Mouse (Mus musculus) testis, postnatal 14 days (tissue): ENCODE results near the gene Gm20388.

Experiments
- DNase-seq: peaks from one replicate; pipeline ENCODE4 v3.0.0; 2021; ENCODE audit warnings: low spot score

The Gm20388 gene

DNA sequence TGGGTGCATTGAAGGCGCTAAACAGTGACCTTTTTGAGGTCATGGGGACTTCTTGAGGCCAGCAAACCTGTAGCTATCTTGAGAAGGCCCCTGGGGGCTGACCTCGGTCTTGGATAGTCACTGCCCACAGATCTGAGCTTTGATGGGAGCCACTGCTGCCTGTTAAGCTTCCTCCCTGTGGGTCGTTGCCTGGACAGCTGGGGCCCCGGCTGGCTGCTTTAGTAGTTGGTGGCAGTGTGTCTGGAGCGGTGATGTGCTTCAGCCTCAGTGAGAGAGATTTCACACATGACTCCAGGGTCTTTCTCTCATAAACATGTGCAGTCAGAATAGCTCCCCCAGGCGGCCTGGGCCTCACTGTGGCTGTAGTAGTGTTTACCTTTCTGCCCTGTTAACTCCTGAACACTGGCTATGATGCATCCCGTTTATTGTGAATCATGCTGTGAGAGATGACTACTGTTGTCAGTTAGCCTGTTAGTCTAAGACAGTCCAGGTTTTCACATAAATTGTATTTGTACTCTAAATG is 2100.5 kb downstream of the Gm20388 start:
- DNase-seq = no peak

DNA sequence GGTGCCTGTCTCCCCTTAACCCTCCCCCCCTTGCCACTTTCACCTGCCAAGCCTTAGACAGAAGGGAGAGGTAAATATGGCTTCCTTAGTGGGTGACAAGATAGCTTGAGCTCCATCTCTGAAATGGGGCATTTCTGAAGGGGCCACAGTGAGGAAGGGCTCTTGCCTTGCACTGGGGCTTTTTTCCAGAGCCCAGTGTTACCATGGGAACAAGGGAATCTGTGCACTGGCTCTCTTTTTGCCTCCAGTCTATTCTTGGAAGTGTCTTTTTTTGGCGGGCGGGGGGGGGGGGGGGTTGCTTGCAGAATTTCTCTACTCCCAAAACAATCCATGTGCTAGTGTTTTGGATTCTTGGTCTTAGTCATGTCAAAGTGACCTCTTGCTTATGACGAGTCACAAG is 2104.0 kb downstream of the Gm20388 start:
- no peak for DNase-seq

DNA sequence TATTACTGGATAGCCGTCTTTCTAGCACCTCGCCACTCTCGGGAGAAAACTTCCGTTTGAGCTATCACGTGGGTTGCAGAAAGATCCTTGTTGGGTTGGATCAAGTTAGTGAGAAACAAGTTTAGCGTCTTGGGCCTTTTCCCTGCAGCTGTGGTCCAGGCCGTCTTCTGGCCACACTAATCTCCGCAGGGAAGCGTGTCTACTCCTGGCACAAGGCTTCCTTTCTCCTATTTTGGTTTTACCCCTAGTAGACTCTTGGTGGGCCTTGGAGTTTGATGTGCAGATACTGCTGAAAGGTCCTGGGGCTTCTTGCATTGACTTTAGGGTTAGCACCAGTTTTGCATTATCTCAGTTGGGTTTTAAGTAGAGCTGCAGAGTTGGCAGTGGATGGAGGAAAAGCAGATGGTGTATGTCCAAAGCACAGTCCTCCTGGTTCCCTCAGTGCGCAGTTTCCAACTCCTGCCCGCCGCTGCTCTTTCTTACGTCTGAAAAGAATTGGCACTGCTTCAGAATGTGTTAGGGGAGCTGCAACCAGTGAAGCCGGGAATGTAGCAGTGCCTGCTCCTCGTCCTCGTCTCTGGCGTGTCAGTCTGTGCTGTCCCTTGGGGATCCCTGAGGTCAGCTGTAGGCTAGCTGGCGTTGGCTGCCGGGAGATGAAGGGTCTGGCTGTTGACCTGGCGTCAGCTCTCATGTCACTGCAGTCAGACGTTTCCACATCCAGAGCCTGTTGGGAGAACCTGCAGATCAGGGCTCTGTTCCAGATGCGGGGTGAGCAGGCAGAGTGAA is 2107.6 kb downstream of the Gm20388 start:
- no peak for DNase-seq

DNA sequence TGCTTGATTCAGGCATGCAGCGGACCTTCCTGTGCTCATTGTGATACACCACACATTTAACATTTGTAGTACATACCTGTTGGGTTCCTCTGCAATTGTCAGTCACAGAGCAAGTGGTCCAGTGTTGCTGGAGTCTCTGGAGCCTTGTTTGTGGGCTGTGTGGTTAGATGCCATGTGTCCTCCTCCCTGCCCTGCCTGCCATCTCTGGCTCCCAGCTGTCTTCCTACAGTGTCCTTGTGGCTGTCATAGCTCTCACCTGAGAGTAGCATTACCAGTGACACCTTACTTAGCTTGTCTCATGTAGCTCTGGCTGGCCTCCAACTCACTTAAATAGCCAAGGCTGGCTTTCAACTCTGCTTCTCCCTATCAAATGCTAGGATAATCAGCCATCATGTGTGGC is 2108.5 kb downstream of the Gm20388 start:
- no peak for DNase-seq

DNA sequence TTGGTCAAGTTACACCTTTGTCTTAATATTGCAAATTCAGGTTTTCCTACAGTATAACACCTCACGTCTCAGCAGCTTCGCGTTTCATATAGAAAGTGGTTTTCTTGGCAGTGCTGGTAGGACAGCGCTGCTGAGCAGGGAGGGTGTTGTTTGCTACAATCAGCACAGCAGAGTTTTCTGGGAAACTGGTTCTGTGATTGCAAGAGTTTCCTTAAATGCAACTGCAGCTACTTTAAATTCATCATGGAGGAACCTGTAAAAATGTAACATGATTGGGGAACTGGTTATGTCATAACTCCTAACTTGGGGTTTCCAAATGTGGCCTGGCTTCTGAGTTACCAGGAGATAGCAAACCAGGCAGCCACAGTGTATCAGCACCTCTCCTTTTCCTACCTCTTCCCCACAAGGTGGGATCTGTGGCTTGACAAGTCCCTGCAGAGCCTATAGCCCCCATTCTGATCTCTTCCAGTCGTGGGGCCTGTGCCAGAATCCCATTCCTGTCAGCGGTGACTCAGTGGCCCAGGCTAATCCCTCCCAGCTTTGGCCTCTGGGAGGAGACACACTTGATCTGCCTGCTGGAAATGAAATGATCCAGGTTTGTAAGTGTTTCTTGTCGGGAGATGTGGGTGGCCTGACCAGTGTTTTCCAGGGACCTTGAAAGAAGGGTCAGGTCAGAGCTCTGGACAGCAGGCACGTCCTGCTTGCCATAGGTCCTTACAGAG is 2109.6 kb downstream of the Gm20388 start:
- DNase-seq = no peak

DNA sequence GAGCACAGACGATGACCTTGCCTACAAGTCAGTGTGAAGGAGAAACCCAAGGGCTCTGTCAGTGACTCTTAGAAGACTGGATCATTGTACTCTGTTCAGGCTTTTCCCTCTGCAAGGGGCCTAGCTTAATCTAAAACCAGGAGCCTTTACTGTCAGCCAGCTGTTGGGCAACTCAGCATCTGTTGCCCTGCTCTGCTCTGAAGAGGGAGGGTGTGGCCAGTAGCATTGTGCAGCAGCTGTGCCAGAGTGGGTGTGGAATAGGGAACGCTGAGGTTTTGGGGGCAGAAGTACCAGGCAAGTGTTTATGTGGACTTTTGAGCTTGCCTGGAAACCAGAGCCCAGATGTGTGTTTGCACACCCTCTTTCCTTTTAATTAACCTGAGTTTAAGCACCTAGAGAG is 2111.1 kb downstream of the Gm20388 start:
- no peak for DNase-seq

DNA sequence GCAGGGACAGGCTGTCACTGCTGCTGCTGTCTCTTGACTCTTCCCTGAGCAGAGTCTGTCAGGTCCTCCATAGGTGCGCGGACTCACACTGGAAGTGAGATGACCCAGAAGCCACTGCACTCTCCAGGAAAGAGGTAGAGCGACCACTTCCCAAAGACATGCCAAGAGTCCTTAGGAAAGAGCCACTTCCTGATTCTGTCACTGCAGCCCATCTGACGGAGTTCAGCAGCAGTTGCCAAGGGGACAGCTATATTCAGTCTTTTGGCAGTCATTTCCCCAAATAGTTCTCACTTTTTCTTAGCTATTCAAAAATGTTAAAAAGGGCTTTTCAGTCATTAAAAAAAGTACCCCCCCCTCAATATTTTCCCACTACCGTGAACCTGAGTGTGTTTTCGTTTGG is 2111.6 kb downstream of the Gm20388 start:
- DNase-seq = no peak

DNA sequence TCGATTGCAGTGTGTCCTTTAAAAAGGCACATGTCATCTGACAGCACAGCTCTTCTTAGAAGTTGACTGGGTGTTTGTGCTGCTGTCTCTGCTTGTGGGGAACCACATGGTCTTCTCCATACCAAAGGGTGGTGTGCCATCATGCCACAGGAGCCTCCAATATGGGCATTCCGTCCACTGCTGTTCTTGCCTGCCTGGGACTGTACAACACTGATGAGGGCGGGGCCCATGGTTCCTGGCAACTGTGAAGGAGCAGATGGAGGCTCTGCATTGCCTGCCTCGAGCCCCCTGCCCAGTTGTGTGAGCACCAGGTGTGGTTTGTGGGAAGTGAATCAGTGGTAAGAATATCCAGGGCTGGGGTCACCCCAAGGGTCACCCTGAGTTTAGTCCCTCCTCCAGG is 2112.1 kb downstream of the Gm20388 start:
- DNase-seq = no peak

DNA sequence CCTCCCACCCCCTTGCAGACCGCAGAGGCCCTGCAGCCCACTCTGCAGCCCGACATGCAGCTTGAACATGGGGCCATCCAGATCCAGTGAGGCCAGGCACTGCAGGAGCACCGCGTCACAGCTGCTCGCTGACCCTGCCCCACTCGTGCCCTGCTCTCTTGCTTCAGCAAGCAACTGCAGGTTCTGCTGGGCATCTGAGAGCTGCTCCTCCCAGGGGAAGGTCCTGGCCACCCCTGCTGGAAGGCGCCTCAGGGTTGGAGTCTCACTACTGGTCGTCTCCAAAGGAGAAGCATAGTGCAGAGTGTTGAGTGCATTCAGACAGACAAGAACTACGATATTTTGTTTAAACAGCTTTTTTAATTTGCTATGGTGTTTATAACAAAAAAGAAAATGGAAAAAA is 2114.9 kb downstream of the Gm20388 start:
- DNase-seq = no peak

DNA sequence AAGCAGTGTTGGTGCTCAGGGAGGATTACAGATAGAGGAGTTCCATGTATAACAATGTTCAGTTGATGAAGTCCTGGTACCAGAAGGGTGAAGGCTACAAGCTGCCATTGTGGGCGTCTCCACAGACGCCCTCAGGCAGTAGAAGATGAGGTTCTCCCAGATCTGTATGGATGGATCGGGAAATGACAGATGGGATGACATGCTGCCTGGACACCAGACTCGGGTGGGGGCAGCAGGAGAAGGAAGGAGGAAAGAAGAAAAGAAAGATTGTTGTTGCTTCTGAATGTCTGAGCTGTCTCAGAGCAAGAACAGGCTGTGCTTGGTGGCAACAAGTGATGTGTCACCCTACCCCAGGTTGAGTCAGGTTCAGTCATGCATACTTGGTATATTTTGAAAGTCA is 2117.5 kb downstream of the Gm20388 start:
- DNase-seq = no peak

DNA sequence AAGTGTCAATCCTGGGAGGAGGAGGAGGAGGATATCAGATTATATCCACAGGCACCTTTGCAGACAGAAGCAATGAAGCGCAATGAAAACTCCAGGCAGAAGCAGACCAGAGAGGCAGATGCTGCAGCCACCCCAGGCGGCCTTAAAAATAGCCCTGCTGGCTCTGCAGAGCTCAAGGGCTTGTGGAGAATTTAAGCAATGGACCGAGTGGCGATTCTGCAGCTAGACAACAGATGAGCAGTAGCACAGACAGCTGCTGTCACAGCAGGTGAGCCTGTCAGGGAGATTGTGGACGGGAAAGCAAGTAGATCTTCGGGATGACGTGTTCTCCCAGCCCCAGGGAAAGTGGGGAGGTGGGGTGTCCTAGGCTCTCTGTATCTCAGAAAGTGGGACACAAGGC is 2120.3 kb downstream of the Gm20388 start:
- no peak for DNase-seq

DNA sequence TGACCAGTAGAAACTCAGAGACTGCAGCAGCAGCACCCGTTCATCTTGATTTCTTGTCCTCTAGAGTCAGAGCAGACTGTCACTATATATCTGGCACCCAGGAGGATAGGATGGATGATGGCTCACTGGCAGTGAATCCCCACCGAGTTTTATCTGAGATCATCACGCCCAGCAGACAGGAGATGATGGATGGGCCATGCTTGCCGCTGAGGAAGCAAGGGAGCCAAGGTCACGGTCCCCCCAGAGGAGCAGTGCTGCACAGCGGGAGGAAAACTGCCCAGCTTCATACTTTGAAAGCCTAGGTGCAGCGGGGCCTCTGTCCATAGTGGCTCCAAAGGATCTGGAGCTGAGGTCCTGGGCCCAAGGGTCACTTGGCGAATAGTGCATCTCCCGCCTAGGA is 2122.1 kb downstream of the Gm20388 start:
- DNase-seq = no peak

DNA sequence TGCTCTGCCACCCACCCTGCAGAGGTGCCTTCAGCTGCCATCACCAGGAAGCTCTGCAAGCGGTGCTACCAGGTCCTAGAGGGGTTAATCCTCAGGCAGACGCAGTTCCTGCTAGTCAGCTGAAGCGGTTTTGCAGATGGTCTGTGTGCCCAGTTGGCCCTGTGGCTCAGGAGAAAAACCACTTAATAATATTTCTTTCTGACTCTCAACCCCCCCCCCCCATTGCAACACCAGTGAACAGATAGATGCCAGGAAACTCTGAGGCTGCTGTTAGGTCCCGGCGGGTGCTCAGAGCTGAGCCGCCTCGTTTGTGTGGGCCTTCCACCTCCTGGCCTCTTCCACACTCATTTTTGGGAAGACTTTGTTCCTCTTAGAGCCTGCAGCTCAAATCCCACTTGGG is 2124.9 kb downstream of the Gm20388 start:
- DNase-seq = no peak

DNA sequence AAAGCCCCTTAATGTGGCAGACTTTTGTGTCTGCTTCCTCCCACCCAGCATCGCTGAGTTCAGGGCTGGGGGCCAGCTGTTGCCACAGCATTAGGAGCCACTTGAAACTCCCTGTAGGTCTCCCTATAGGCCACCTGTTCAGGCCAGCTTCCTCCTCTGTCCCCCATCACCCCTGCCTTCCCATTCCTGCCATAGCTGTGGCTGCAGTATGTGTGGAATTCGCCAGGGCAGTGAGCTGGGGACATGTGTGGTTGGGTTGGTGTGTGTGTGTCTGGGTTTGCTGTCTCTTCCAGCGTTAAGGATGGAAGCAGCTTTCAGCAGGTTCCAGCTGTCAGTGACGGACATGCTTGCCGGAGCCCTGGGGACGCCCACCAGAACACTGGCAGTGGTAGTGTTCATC is 2125.7 kb downstream of the Gm20388 start:
- no peak for DNase-seq

DNA sequence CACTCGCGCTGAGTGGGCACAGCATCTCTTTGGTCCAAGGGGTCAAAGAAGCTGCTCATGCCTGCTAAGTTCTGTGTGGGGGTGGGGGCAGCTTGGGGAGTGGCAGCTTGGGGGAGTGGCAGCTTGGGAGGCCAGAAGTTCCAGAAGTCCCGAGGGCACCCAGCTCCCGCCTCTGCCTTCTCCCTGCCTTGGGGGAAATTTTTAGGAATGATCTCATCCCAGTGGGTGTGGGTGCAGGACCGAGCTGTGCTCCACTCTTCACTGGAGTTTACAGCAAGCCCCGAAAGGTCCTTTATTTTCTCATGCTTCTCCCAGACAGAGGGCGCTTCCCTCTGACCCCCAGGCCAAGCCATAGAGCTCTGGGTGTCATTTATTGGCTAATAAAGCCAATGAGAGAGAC is 2126.6 kb downstream of the Gm20388 start:
- DNase-seq = no peak

DNA sequence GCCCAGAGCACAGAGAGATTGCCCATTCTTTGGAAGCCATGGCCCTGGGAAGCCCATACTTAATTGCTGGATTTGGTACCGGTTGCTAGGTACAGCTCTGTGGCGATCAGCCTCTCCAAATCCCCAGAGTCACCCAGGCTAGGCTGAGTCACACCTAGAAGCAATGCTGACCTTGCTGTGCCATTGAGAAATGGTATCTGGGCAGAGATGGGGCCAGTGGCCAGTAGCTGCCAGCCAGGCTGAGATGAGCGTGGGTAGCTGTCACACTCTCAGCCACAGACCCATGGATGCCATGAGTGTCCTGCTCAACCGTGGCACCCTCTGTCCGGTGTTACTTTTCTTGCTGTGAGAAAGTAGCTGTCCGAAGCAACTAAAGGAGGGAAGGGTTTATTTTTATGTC is 2127.4 kb downstream of the Gm20388 start:
- DNase-seq = no peak

DNA sequence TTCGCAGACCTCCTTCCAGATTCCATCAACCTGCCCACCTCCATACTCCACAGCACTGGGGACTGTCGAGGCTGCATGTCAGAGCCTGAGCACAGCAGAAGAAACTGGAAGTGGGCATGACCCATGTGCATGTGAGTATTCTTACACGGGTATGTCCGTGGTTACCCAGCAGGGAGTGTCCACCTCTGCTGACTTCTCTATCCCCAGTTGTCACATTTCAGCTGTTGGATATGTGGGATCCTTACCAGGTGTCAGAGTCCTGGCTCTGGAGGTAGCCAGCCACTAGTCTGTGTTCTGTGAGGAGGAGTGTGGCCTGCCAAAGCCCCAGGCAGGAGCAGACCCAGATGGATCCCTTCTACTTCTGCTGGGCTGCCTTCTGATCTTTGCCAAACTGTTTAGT is 2128.8 kb downstream of the Gm20388 start:
- no peak for DNase-seq

DNA sequence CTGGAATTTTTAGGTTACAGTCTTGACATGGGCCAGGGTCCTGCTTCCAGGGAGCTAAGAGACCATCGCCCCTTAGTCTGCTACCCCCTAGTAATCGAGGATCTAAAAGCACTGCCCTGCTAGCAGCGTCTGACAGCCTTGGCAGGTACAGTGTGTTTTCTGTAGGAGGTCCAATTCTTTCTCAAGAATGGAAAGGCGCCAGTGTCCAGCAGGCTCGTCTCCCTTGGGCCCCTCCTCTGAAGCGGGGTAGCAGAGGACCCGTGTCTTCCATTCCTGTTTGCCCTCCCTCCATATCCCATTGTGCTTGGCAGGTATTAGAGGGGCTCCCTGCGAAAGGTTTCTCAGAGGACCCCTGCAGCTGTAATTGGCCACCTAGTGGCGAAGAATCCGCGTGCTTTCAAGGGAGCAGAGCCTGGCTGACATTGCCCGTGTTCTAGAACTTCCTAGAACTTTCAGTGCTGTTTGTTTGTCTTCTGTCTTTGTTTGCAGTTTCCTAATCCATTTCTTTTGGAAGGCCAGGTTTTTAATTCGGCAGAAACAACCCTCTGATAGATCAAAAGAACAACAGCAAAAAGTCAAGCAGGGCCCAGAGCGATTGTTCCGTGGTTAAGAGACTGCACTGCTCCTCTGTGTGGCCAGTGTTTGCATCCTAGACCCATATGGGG is 2136.7 kb downstream of the Gm20388 start:
- DNase-seq = peak; percentile 40

DNA sequence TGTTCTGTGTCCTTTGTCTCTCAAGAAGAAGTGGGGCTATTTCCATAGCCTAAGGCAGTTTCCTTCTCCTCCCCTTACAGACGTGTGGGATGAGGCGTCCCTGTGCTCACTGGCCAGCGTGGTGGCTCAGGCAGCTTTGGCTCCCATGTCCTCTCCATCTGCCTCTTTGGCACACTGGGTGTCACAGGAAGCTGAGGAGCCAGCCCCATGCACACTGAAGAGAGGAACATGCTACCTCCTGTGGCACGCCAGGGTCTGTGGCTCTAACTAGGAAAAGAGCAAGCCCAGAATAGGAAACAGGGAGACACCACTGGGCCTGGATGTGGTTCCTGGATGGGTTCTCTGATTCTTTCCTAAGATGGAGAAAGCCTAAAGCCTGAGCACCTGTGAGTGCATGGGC is 2138.6 kb downstream of the Gm20388 start:
- DNase-seq = no peak

DNA sequence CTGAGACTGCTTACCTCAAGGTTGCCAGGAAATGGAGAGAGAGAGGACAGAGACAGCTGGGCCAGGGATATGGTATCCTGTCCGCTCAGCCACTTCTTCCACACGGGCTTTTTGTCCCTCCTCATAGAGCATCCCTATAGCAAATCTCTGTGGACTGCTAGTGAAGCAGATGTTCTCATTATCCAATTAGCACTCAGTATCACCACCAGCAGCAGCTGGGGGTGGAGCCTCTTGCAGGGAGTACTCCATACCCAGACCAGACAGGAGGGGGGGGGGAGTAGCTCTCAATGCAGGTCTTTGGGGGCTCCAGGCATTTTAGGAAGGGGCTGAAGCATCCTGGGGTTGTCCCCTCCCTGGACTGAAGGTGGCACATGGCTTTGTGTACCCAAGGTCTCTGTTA is 2139.3 kb downstream of the Gm20388 start:
- no peak for DNase-seq

DNA sequence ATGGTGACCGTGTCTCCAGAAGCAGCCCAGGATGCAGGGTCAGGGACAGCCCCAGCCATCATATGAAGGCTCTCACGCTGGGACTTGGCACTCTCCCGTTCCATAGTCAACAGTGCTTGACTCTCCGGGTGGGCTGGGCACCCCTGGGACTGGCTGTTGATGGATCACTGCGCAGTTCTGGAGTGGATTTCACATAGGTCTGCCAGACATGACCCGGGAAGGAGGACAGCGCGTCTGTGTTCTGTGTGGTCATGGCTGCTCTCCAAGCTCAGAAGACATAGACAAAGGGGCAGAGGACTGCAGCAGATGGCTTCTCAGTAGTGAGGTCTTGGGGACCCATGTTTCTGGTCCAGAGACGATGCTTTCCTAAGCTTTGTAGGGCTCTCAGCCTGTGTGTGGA is 2140.0 kb downstream of the Gm20388 start:
- no peak for DNase-seq

DNA sequence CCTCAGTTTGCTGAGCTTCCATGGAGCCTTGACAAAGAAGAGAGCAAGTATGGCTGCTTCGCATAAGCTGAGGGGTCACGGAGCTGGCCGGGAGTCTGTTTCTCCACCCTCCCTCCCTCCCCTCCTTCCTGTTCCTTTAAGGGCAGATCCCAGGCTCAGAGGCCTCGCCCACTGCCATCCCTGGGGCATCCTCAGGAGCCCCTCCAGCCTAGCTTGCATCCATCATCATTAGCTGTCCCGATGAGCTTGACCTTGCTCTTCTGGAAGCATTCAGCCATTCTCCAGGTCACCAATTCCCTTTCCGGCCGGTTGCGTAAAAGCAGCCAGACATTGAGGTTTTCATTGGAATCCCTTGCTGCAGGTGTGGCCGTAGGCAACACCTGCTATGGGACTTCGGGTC is 2144.7 kb downstream of the Gm20388 start:
- DNase-seq = no peak

DNA sequence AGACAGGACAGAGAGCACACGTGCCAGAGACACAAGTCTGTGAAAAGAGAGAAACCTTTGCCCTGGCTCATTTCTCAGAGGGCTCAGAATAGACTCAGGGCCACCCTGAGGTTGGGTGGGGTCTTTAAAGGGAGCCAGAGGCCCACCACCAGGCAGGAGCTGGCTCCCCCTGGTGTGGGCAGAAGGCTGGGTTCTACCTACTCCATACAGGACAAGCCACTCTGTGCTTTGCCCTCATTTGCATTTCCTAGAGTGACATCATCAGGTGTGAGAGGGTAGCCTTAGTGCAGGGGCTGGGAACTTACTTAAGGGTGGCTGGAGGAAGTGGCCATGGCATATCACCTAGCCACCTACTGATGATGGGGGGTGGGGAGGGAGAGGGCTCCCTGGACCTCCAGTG is 2145.5 kb downstream of the Gm20388 start:
- DNase-seq = no peak
